Mouse (Mus musculus): ENCODE measurements around the gene Olfr1441. TPM values are rescaled to one million over a fixed set of nuclear protein-coding genes. Genes with fewer than 3 reads are reported as not detected.
A peak's percentile ranks its signal among the peaks of the same experiment; 100 is the strongest.

Gene Olfr1441
- polyA plus RNA-seq, 3 experiments from 2014 or later = not detected

DNA sequence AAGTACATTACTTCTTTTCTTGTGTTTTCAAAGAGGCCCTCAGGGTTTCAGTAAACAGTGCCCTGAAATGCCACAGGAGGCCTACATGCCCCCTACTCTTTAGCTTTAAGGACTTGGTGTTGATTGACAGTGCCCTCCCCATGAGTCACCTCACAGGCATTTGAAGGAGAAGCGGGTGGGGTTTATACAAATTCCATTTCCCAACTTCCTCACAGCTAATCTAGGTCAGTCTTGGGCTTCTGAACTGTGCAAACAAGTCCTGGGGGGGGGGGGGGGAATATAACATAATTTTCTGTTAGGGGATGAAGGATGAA is 46.4 kb downstream of the Olfr1441 start:
- ATAC-seq = no peak

DNA sequence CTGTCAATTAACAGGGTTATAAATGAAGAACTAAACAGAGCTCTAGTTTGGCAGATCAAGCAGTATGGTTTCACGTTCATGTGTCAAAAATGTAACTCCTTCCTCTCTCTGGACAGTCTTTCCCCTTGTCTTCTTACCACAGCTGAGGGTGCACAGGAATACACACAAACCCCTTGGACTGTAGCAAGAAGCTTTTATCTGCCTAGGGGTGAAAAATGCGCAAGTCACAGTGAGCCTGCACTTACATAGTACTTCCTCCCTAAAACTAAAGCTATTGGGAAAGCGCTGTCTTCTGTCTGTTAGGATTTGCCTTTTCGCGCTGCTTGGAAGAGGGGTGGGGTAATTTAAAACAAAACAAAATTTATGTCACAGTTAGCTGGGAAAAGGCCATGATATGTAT is 46.9 kb downstream of the Olfr1441 start:
- no peak for ATAC-seq

DNA sequence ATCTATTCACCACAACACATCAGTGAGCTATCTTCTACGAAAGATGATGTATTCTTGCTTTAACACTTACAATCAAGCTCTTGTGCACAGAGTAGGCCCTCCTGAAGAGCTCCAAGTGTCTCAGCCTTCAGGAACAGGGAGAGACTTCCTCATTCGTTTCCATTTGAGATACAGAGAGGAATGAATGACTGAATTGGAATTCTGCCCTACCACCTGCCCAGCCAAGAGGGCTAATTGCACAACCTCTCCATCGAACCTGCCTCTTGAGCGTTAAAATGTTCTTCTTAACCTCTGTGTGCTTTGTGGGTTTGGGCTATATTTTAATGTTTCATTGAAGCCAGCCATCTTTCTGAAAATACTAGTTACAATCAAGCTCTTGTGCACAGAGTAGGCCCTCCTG is 47.4 kb downstream of the Olfr1441 start:
- no peak for ATAC-seq

DNA sequence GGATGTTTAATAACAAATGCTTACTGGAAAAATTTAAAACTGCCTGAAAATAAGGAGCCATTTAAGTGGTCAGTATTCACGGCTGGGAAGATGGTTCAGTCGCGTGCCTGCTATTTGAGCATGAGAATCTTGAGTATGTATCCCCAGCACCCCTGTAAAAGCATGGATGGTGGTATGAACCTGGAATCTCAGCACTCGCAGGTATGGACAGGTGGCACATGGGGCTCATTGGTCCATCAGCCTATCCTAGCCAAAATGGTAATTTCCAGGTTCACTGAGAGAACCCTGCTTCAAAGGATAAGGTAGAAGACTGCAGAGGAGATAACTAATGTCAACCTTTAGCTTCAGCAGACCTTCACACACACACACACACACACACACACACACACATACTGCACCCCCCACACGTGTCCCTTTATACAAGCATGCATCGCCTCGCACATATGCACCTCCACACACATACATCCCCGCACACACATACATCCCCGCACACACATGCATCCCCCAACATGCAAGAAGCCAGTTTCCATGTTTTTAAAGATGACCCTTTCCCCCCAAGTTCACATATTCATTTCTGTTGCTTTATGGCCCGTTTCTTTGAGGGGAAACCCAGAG is 48.4 kb downstream of the Olfr1441 start:
- ATAC-seq = no peak

DNA sequence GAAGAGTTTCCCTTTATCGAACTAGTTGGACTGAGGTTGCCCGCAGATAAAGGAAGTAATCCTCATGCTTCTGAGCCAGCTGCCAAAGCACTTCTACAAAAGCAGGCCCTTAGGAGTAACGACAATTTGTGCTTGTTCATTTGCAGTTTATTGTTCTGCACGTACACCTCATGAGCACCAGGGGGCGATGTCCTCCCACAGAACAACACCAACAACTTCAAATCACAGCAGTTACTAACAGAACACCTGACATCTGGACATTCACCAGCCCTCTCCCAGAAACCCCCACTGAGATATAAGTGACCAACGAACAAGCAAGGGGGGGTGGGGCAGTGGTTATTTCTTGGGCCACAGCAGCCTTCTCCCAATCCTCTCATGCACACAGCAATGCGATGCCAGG is 49.0 kb downstream of the Olfr1441 start:
- ATAC-seq = peak; percentile 68

DNA sequence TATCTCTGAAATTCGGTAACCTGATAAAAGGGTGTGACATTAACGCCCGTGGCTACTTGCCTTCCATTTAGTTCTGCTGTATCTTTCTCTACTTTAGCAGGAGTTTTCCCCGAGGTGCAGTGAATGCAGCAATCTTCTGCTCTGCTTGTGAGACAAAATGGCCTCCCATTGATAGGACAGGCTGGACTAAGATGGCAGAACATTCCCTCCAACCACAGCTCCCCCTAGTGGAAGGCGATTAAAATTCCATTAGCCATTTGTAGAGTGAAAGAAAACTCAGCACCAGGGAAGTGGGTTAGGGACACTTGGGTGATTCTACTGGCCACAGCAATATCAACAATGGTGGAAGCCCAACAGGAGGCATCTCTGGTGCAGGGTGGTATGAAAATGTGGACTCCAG is 50.2 kb downstream of the Olfr1441 start:
- no peak for ATAC-seq

DNA sequence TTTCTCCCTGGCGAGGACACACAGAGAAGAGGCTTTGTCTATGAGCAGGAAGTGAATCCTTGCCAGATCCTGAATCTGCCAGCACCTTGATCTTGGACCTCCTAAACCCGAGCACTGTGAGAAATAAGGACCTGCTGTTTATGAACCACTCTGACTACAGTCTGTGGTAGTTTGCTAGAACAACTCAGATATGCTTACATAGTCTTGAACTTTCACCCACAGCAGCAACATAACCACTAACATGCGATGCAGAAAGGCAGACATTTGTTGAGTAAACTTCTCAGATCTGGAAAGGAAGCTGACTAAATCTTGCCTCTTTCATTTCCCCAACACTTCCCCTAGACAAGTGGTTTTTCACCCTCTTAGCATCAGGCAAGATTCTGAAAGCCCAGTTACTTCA is 54.6 kb downstream of the Olfr1441 start:
- ATAC-seq = peak; percentile 27

DNA sequence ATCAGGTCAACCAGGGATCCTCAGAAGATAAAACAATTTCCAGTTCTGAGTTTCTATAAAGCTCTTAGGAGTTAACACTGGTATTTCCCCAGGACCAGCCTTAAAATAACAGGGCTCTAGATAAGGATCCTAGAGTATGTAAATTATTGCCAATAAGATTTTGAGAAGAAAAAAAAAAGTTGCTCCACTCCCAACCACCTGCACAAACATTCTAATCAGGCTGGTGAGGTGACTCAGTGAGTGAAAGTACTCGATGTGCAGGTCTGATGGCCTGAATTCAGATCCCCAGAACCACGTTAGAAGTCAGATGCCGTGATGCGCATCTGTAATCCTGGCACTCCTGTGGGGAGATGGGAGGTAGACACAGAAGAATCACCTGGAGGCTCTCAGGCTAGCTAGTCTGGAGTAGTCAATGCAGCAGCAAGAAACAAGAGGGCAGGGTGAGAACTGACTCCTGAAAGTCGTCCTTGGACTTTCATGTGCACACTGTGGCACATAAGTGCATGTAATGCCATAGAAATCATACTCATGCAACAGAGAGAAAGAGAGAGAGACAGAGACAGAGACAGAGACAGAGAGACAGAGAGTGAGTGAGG is 55.2 kb downstream of the Olfr1441 start:
- ATAC-seq = no peak

Other genes starting within 250 kb of the Olfr1441 start
- under 1 TPM in 1 of 3 experiments, not detected in 2; 0.20 TPM for gene Olfr1555-ps1, start 247.3 kb upstream of the Olfr1441 start, polyA plus RNA-seq (2017; shearing (Covaris generic))
- gene Olfr1431, start 216.8 kb upstream of the Olfr1441 start, polyA plus RNA-seq (2017; shearing (Covaris generic)) = not detected
- gene Olfr1432, start 184.8 kb upstream of the Olfr1441 start, polyA plus RNA-seq (2017; shearing (Covaris generic)) = not detected
- not detected for gene Olfr262, start 175.8 kb upstream of the Olfr1441 start, polyA plus RNA-seq (2017; shearing (Covaris generic))
- gene Olfr235, start 156.4 kb upstream of the Olfr1441 start, polyA plus RNA-seq (2017; shearing (Covaris generic)) = not detected
- not detected for gene Olfr1434, start 137.6 kb upstream of the Olfr1441 start, polyA plus RNA-seq (2017; shearing (Covaris generic))
- gene Olfr1436, start 118.3 kb upstream of the Olfr1441 start, polyA plus RNA-seq (2017; shearing (Covaris generic)) = not detected
- under 1 TPM in 1 of 3 experiments, not detected in 2; 0.15 TPM for gene Olfr1437, start 92.3 kb upstream of the Olfr1441 start, polyA plus RNA-seq (2017; shearing (Covaris generic))
- under 1 TPM in 1 of 3 experiments, not detected in 2; 0.09 TPM for gene Olfr1438-ps1, start 81.5 kb upstream of the Olfr1441 start, polyA plus RNA-seq (2017; shearing (Covaris generic))
- gene Olfr1440, start 30.2 kb upstream of the Olfr1441 start, polyA plus RNA-seq (2017; shearing (Covaris generic)) = not detected
- not detected for gene Pfpl, start 10.5 kb downstream of the Olfr1441 start, polyA plus RNA-seq (2017; shearing (Covaris generic))
- under 1 TPM in 2 of 3 experiments, not detected in 1; 0.17 to 0.97 TPM for gene Mpeg1, start 43.3 kb downstream of the Olfr1441 start, polyA plus RNA-seq (2017; shearing (Covaris generic))
- 10 to 100 TPM in 2 of 3 experiments, under 1 TPM in 1; 0.96 to 13.7 (median 11.0) TPM for gene Dtx4, start 84.0 kb downstream of the Olfr1441 start, polyA plus RNA-seq (2017; shearing (Covaris generic))
- gene Fam111a, start 128.3 kb downstream of the Olfr1441 start, polyA plus RNA-seq (2017; shearing (Covaris generic)) = 10 to 100 TPM; 38.8 to 73.2 (median 42.7) TPM
- not detected for gene Gm4952, start 182.5 kb downstream of the Olfr1441 start, polyA plus RNA-seq (2017; shearing (Covaris generic))
- not detected for gene Glyat, start 215.9 kb downstream of the Olfr1441 start, polyA plus RNA-seq (2017; shearing (Covaris generic))